Mouse (Mus musculus): Measurements from ENCODE around the gene Ftcd. TPM values are rescaled to one million over a fixed set of nuclear protein-coding genes. Genes with fewer than 3 reads are reported as not detected.

Ftcd gene
- not detected for polyA plus RNA-seq (2012; fragmentation: generic; extraction: Trizol)

GRCm38 (mm10) chr10:76575374-76575773 is at the start of gene Ftcd:
TSS of gene Ftcd (plus strand) at chr10:76575648.
- Histone ChIP-seq H3K27me3 (ENCODE audit: control insufficient read depth, insufficient read depth, insufficient read length) (peaks cover 18% of the 10 kb centered on the region), H3K4me2 (ENCODE audit: low read depth) (no peak within 1 kb of the TSS), H3ac (ENCODE audit: control insufficient read depth, insufficient read length) (no peak within 1 kb of the TSS), H3K36me3 (ENCODE audit: control insufficient read depth, insufficient read depth) (no peaks in the 10 kb centered on the region), H3K4me3 (no peak within 1 kb of the TSS), H3K79me2 (ENCODE audit: control insufficient read depth, insufficient read depth) (no peaks in the 10 kb centered on the region)
- no peak for TF ChIP-seq TCF3 (IDR thresholded peaks at IDR 0.05; ENCODE audit: insufficient read length, low read depth)
- TF ChIP-seq E2F4 (IDR thresholded peaks at IDR 0.05; ENCODE audit: insufficient read depth) = no peak
- TF ChIP-seq CEBPB (IDR thresholded peaks at IDR 0.05; ENCODE audit: insufficient read depth, poor library complexity, severe bottlenecking) = no peak
- TF ChIP-seq TCF12 (IDR thresholded peaks at IDR 0.05; ENCODE audit: insufficient read depth, poor library complexity, severe bottlenecking) = no peak
- no peak for TF ChIP-seq SRF (IDR thresholded peaks at IDR 0.05; ENCODE audit: control insufficient read depth, insufficient read length, low read depth)
- no peak for TF ChIP-seq USF1 (IDR thresholded peaks at IDR 0.05; ENCODE audit: low read depth)
- TF ChIP-seq POLR2A (IDR thresholded peaks at IDR 0.05; ENCODE audit: insufficient read length, low read depth) = no peak
- no peak for TF ChIP-seq MYOD1 (IDR thresholded peaks at IDR 0.05; ENCODE audit: control insufficient read depth in 1 of 3, insufficient read length in 2 of 3, low read depth in 2 of 3)
- TF ChIP-seq REST (IDR thresholded peaks at IDR 0.05; ENCODE audit: insufficient read depth, insufficient read length) = no peak

GRCm38 (mm10) chr10:76530922-76531321 is 44.5 kb upstream of the Ftcd start:
- TF ChIP-seq TCF3 (IDR thresholded peaks at IDR 0.05; ENCODE audit: insufficient read length, low read depth) (no peak), MYOD1 (IDR thresholded peaks at IDR 0.05; ENCODE audit: control insufficient read depth in 1 of 3, insufficient read length in 2 of 3, low read depth in 2 of 3) (no peak), SRF (IDR thresholded peaks at IDR 0.05; ENCODE audit: control insufficient read depth, insufficient read length, low read depth) (no peak), POLR2A (IDR thresholded peaks at IDR 0.05; ENCODE audit: insufficient read length, low read depth) (no peak), TCF12 (IDR thresholded peaks at IDR 0.05; ENCODE audit: insufficient read depth, poor library complexity, severe bottlenecking) (no peak), CEBPB (IDR thresholded peaks at IDR 0.05; ENCODE audit: insufficient read depth, poor library complexity, severe bottlenecking) (no peak), REST (IDR thresholded peaks at IDR 0.05; ENCODE audit: insufficient read depth, insufficient read length) (no peak), USF1 (IDR thresholded peaks at IDR 0.05; ENCODE audit: low read depth) (no peak), POLR2AphosphoS2 (IDR thresholded peaks at IDR 0.05; ENCODE audit: insufficient read length, low read depth) (no peak), MYOG (IDR thresholded peaks at IDR 0.05; ENCODE audit: control insufficient read depth in 1 of 3, insufficient read depth in 1 of 3, insufficient read length in 2 of 3, low read depth in 2 of 3) (no peak)
- Histone ChIP-seq H3ac (ENCODE audit: control insufficient read depth, insufficient read length) (peak overlapping the region; percentile 1), H3K4me3 (peak overlapping the region; percentile 72)

GRCm38 (mm10) chr10:76531375-76531774 is 44.1 kb upstream of the Ftcd start, which contains the start of gene Lss:
TSS of gene Lss (plus strand) at chr10:76531588.
- peak within 1 kb of the TSS; percentile 72 for H3K4me3 ChIP-seq
- H3K27me3 ChIP-seq (ENCODE audit: control insufficient read depth, insufficient read depth, insufficient read length) = no peaks in the 10 kb centered on the region
- peaks cover 39% of the 10 kb centered on the region for H3K79me2 ChIP-seq (ENCODE audit: control insufficient read depth, insufficient read depth)
- peak within 1 kb of the TSS; percentile 1 for H3ac ChIP-seq (ENCODE audit: control insufficient read depth, insufficient read length)
- H3K36me3 ChIP-seq (ENCODE audit: control insufficient read depth, insufficient read depth) = peaks cover 18% of the 10 kb centered on the region
- peak within 1 kb of the TSS; percentile 95 for H3K4me2 ChIP-seq (ENCODE audit: low read depth)
- TF ChIP-seq MAX (IDR thresholded peaks at IDR 0.05; ENCODE audit: low read depth) = no peak
- peak; percentile 89 for TF ChIP-seq POLR2AphosphoS2 (IDR thresholded peaks at IDR 0.05; ENCODE audit: insufficient read length, low read depth)
- TF ChIP-seq MYOG (IDR thresholded peaks at IDR 0.05; ENCODE audit: control insufficient read depth in 1 of 3, insufficient read depth in 1 of 3, insufficient read length in 2 of 3, low read depth in 2 of 3) = peak in 2 of 3 experiments; percentile 34 to 43
- peak; percentile 89 for TF ChIP-seq POLR2A (IDR thresholded peaks at IDR 0.05; ENCODE audit: insufficient read length, low read depth)
- TF ChIP-seq TCF3 (IDR thresholded peaks at IDR 0.05; ENCODE audit: insufficient read length, low read depth) = no peak
- TF ChIP-seq MYOD1 (IDR thresholded peaks at IDR 0.05; ENCODE audit: control insufficient read depth in 1 of 3, insufficient read length in 2 of 3, low read depth in 2 of 3) = peak in 2 of 3 experiments; percentile 13 to 33
- peak; percentile 72 for TF ChIP-seq SRF (IDR thresholded peaks at IDR 0.05; ENCODE audit: control insufficient read depth, insufficient read length, low read depth)

More at GRCm38 (mm10) chr10:76530922-76531321, 44.5 kb upstream of the Ftcd start:
- H3K36me3 ChIP-seq (ENCODE audit: control insufficient read depth, insufficient read depth) = peaks cover 13% of the 10 kb centered on the region
- peak overlapping the region; percentile 95 for H3K4me2 ChIP-seq (ENCODE audit: low read depth)
- no peaks in the 10 kb centered on the region for H3K27me3 ChIP-seq (ENCODE audit: control insufficient read depth, insufficient read depth, insufficient read length)
- H3K79me2 ChIP-seq (ENCODE audit: control insufficient read depth, insufficient read depth) = peaks cover 39% of the 10 kb centered on the region

- no peak for TF ChIP-seq USF1 (IDR thresholded peaks at IDR 0.05; ENCODE audit: low read depth)
- peak overlapping the region; percentile 1 for H3ac ChIP-seq (ENCODE audit: control insufficient read depth, insufficient read length)
- no peaks in the 10 kb centered on the region for H3K27me3 ChIP-seq (ENCODE audit: control insufficient read depth, insufficient read depth, insufficient read length)
These were observed 43.6 kb upstream of the Ftcd start for GRCm38 (mm10) chr10:76531828-76532227.

GRCm38 (mm10) chr10:76535526-76535925 is 39.9 kb upstream of the Ftcd start:
- TF ChIP-seq SRF (IDR thresholded peaks at IDR 0.05; ENCODE audit: control insufficient read depth, insufficient read length, low read depth) (no peak), MYOG (IDR thresholded peaks at IDR 0.05; ENCODE audit: control insufficient read depth in 1 of 3, insufficient read depth in 1 of 3, insufficient read length in 2 of 3, low read depth in 2 of 3) (no peak), POLR2AphosphoS2 (IDR thresholded peaks at IDR 0.05; ENCODE audit: insufficient read length, low read depth) (no peak), TCF12 (IDR thresholded peaks at IDR 0.05; ENCODE audit: insufficient read depth, poor library complexity, severe bottlenecking) (no peak), MYOD1 (IDR thresholded peaks at IDR 0.05; ENCODE audit: control insufficient read depth in 1 of 3, insufficient read length in 2 of 3, low read depth in 2 of 3) (no peak), MAX (IDR thresholded peaks at IDR 0.05; ENCODE audit: low read depth) (no peak), E2F4 (IDR thresholded peaks at IDR 0.05; ENCODE audit: insufficient read depth) (no peak), TCF3 (IDR thresholded peaks at IDR 0.05; ENCODE audit: insufficient read length, low read depth) (no peak), REST (IDR thresholded peaks at IDR 0.05; ENCODE audit: insufficient read depth, insufficient read length) (no peak), USF1 (IDR thresholded peaks at IDR 0.05; ENCODE audit: low read depth) (no peak), POLR2A (IDR thresholded peaks at IDR 0.05; ENCODE audit: insufficient read length, low read depth) (no peak), CEBPB (IDR thresholded peaks at IDR 0.05; ENCODE audit: insufficient read depth, poor library complexity, severe bottlenecking) (no peak)
- Histone ChIP-seq H3K4me3 (no peak overlapping the region), H3K36me3 (ENCODE audit: control insufficient read depth, insufficient read depth) (peaks cover 37% of the 10 kb centered on the region), H3ac (ENCODE audit: control insufficient read depth, insufficient read length) (no peak overlapping the region), H3K4me2 (ENCODE audit: low read depth) (peak overlapping the region; percentile 31), H3K27me3 (ENCODE audit: control insufficient read depth, insufficient read depth, insufficient read length) (no peaks in the 10 kb centered on the region), H3K79me2 (ENCODE audit: control insufficient read depth, insufficient read depth) (peaks cover 39% of the 10 kb centered on the region)

More at GRCm38 (mm10) chr10:76531828-76532227, 43.6 kb upstream of the Ftcd start:
- Histone ChIP-seq H3K36me3 (ENCODE audit: control insufficient read depth, insufficient read depth) (peaks cover 19% of the 10 kb centered on the region), H3K4me3 (peak overlapping the region; percentile 72), H3K79me2 (ENCODE audit: control insufficient read depth, insufficient read depth) (peaks cover 39% of the 10 kb centered on the region), H3K4me2 (ENCODE audit: low read depth) (peak overlapping the region; percentile 60)
